Mouse (Mus musculus) ovary, adult 18-20 months (tissue): ENCODE results near the gene Uqcrc1.
A peak's percentile ranks its signal among the peaks of the same experiment; 100 is the strongest.

Source experiments
- DNase-seq: peaks from one replicate; pipeline ENCODE4 v3.0.0; 2022; ENCODE audit warnings: low spot score, mixed read lengths

Uqcrc1 gene

GRCm38 (mm10) chr9:108985710-108986109 is 49.3 kb downstream of the Uqcrc1 start, which contains the start of gene Ucn2:
TSS of gene Ucn2 (plus strand) at chr9:108986010.
- DNase-seq = no peak

- no peak for DNase-seq
Measured at GRCm38 (mm10) chr9:108987704-108988350, 51.4 kb downstream of the Uqcrc1 start.

- DNase-seq = no peak
Measured at GRCm38 (mm10) chr9:108989802-108990461, 53.5 kb downstream of the Uqcrc1 start.

- DNase-seq = no peak
Measured at GRCm38 (mm10) chr9:108990462-108990820, 54.0 kb downstream of the Uqcrc1 start.

- DNase-seq = peak; percentile 98
Measured at GRCm38 (mm10) chr9:108991428-108992084, 55.1 kb downstream of the Uqcrc1 start, which contains the start of gene Pfkfb4. TSS of gene Pfkfb4 (plus strand) at chr9:108991778.

- no peak for DNase-seq
Measured at GRCm38 (mm10) chr9:108992085-108992469, 55.6 kb downstream of the Uqcrc1 start.

GRCm38 (mm10) chr9:108992620-108993361 is 56.4 kb downstream of the Uqcrc1 start:
- DNase-seq = no peak

- no peak for DNase-seq
Measured at GRCm38 (mm10) chr9:108996411-108996810, 60.0 kb downstream of the Uqcrc1 start.

GRCm38 (mm10) chr9:108998287-108999166 is 62.1 kb downstream of the Uqcrc1 start:
- no peak for DNase-seq

GRCm38 (mm10) chr9:108999167-108999526 is 62.7 kb downstream of the Uqcrc1 start:
- no peak for DNase-seq
